Mouse (Mus musculus) megakaryocyte, embryonic 14.5 days (primary cell): ENCODE data around the gene Foxj2. TPM values are rescaled to one million over a fixed set of nuclear protein-coding genes. Genes with fewer than 3 reads are reported as not detected.
A peak's percentile ranks its signal among the peaks of the same experiment; 100 is the strongest.

Experiments
- H3K27me3 ChIP-seq: replicated peaks from 2 replicates; pipeline ENCODE3; 2012; ENCODE audit warnings: inconsistent platforms
- H3K36me3 ChIP-seq: replicated peaks from 2 replicates; pipeline ENCODE3; 2012; ENCODE audit warnings: low read length, inconsistent platforms, mixed read lengths
- H3K4me1 ChIP-seq: 2 replicates; pipeline ENCODE4 v1.6.1; 2012; ENCODE audit warnings: inconsistent platforms
- H3K4me3 ChIP-seq: replicated peaks from 2 replicates; pipeline ENCODE3; 2012; ENCODE audit warnings: moderate library complexity, mild to moderate bottlenecking, inconsistent platforms
- H3K9me3 ChIP-seq: 2 replicates; pipeline ENCODE4 v1.6.1; 2012; ENCODE audit warnings: inconsistent platforms
- FLI1 ChIP-seq: IDR thresholded peaks from 2 replicates; pipeline ENCODE4 v1.6.1; 2012; ENCODE audit warnings: low read length, inconsistent platforms, mixed read lengths
- GATA1 ChIP-seq: IDR thresholded peaks from 3 replicates; pipeline ENCODE4 v1.6.1; 2012; ENCODE audit warnings: mixed read lengths, low read length, inconsistent platforms, borderline replicate concordance
- polyA plus RNA-seq: library from polyadenylated mRNA; stranded (reverse); fragments of >175 nt; gene quantifications from 2 replicates; pipeline ENCODE4 v1.2.3, GENCODE M21; 2012; ENCODE audit warnings: low replicate concordance; ENCODE audit not compliant: insufficient read depth

The Foxj2 gene
- polyA plus RNA-seq, 1 experiment, result 7.7 TPM

- peaks cover 36% of the 10 kb centered on the region for H3K4me1 ChIP-seq
- TF ChIP-seq GATA1 (no peak), FLI1 (no peak)
- no peak overlapping the region for H3K4me3 ChIP-seq
- no peaks in the 10 kb centered on the region for H3K9me3 ChIP-seq
- peaks cover 21% of the 10 kb centered on the region for H3K36me3 ChIP-seq
- no peaks in the 10 kb centered on the region for H3K27me3 ChIP-seq
These were observed 53.1 kb downstream of the Foxj2 start for GRCm38 (mm10) chr6:122872800-122873199.

DNA sequence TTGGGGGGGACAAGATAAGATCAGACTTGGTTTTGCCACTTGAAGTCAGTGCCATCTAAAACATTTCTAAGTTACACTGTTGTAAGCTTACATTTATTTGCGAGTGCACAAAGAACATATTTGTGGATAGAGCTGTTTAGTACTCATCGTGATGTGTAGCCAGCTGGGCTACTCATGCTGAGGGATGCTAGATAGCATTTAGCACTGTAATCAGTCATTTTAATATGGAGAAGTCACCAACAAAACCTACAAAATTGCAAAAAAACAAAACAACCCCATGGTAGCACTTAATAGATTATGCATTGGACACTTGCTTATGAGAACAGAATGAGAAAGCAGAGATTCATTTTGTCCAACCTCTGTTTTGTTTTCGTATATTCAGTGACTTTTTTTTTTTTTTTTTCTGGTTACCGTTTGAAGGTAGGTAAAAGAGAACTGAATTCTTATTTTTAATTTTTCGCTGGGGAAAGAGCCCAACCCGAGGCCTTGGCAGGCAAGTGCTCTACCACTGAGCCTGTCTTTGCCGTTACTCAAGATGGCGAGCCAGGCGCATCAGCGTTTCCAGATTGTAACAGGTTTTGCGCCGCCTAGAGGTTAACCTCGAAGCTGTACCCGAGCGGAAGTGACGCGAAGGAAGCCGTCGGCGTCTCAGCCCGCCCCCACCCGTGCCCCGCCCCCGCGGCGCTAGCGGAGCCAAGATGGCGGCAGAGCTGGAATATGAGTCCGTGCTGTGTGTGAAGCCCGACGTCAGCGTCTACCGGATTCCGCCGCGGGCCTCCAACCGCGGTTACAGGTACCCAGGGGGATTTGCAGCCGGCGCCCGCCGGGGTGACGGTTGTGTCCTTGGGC lies 54.4 kb downstream of the Foxj2 start, which contains the start of gene Necap1:
Gene Necap1 (plus strand): TSS at position 604 of the 849 bp plus-strand sequence.
- no peak for TF ChIP-seq GATA1
- TF ChIP-seq FLI1, result no peak
- Histone ChIP-seq H3K9me3 (no peaks in the 10 kb centered on the region), H3K27me3 (no peaks in the 10 kb centered on the region), H3K4me3 (peak within 1 kb of the TSS; percentile 99), H3K4me1 (peaks cover 45% of the 10 kb centered on the region), H3K36me3 (peaks cover 34% of the 10 kb centered on the region)

- no peaks in the 10 kb centered on the region for H3K27me3 ChIP-seq
- H3K4me1 ChIP-seq, result peaks cover 47% of the 10 kb centered on the region
- H3K4me3 ChIP-seq, result peak overlapping the region; percentile 99
- H3K36me3 ChIP-seq, result peaks cover 42% of the 10 kb centered on the region
- H3K9me3 ChIP-seq, result no peaks in the 10 kb centered on the region
- no peak for TF ChIP-seq GATA1
- TF ChIP-seq FLI1, result no peak
These were observed 55.1 kb downstream of the Foxj2 start for GRCm38 (mm10) chr6:122874720-122875389.

GRCm38 (mm10) chr6:122879141-122879735 lies 59.5 kb downstream of the Foxj2 start:
- TF ChIP-seq FLI1 (no peak), GATA1 (no peak)
- peaks cover 33% of the 10 kb centered on the region for H3K4me1 ChIP-seq
- H3K9me3 ChIP-seq, result no peaks in the 10 kb centered on the region
- H3K36me3 ChIP-seq, result peaks cover 85% of the 10 kb centered on the region
- no peak overlapping the region for H3K4me3 ChIP-seq
- no peaks in the 10 kb centered on the region for H3K27me3 ChIP-seq

DNA sequence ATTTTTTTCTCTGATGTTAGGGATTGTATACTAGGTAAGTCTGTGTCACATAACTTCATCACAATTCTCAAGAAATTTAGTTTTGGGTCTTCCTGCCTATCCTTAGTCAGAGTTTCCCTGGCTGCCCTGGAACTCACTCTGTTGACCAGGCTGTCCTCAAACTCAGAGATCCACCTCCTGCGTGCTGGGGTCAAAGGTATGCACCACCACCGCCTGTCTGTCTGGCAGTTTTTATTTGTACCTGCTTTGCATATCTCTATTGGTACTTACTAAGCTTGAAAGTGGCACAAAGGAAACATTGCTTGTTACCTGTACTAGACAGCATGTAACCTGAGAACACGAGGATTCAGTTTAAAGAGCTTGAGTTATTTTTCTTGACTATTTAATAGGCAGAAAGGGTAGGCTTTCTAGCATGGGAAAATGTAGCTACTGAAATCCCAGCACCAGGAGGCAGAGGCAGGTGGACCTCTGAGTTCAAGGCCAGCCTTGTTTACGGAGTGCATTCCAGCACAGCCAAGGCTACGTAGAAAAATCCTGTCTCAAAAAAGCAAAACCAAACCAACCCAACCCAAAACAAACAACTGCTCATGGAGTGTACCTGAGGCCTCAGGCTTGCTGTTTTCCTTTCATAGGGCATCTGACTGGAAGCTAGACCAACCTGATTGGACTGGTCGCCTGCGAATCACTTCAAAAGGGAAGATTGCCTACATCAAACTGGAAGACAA lies 60.2 kb downstream of the Foxj2 start:
- no peaks in the 10 kb centered on the region for H3K9me3 ChIP-seq
- peaks cover 33% of the 10 kb centered on the region for H3K4me1 ChIP-seq
- no peak overlapping the region for H3K4me3 ChIP-seq
- no peaks in the 10 kb centered on the region for H3K27me3 ChIP-seq
- H3K36me3 ChIP-seq, result peaks cover 93% of the 10 kb centered on the region
- TF ChIP-seq GATA1 (no peak), FLI1 (no peak)

- peaks cover 100% of the 10 kb centered on the region for H3K36me3 ChIP-seq
These were observed 61.6 kb downstream of the Foxj2 start for GRCm38 (mm10) chr6:122881287-122881686.

DNA sequence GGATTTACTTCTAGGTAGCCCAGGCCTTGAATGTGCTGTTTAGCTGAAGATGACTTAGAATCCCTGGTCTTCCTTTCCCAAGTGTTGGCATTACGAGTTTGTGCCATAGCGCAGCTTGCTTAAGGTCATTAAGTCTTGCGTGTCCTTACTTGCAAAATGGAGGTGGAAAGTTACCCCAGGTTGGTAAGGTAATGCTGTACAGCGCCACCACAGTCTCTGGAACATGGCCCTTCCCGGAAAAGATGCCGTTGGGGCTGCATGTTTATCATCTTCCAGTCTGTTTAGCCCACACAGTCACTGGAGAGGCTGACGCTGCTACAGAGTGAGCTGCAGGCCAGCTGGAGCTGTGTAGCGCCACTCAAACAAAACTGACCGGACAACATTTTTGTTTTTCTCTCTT lies 63.9 kb downstream of the Foxj2 start:
- TF ChIP-seq GATA1 (no peak), FLI1 (no peak)
- peaks cover 8% of the 10 kb centered on the region for H3K4me1 ChIP-seq
- no peak overlapping the region for H3K4me3 ChIP-seq
- H3K36me3 ChIP-seq, result peaks cover 100% of the 10 kb centered on the region
- H3K27me3 ChIP-seq, result no peaks in the 10 kb centered on the region
- H3K9me3 ChIP-seq, result no peaks in the 10 kb centered on the region

More at GRCm38 (mm10) chr6:122881287-122881686, 61.6 kb downstream of the Foxj2 start:
- no peaks in the 10 kb centered on the region for H3K9me3 ChIP-seq
- peaks cover 20% of the 10 kb centered on the region for H3K4me1 ChIP-seq
- TF ChIP-seq FLI1 (no peak), GATA1 (no peak)
- no peak overlapping the region for H3K4me3 ChIP-seq
- no peaks in the 10 kb centered on the region for H3K27me3 ChIP-seq

DNA sequence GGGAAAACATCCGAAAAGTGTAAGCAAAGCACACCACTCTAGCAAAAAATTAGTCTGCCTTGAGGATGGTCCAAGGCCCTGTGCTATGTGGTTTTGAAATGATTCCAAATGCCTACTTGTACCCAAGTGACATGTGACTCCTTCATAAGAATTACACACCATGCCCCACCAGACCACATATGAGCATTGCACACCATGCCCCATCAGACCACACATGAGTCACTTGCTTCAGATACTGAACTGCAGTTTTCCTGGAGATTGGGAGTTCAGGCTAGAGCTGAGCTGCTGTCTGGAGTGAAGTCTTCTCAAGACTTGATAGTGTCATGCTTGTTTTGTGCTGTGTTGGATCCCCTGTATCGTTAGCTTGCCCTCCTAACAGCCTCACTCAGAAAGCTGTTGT lies 69.9 kb downstream of the Foxj2 start:
- Histone ChIP-seq H3K36me3 (peaks cover 75% of the 10 kb centered on the region), H3K27me3 (no peaks in the 10 kb centered on the region), H3K4me3 (no peak overlapping the region), H3K4me1 (no peaks in the 10 kb centered on the region; the same call in 1 of the 2 replicates), H3K9me3 (no peaks in the 10 kb centered on the region)
- no peak for TF ChIP-seq FLI1
- no peak for TF ChIP-seq GATA1

GRCm38 (mm10) chr6:122892442-122893049 lies 72.8 kb downstream of the Foxj2 start:
- peaks cover 59% of the 10 kb centered on the region for H3K36me3 ChIP-seq
- no peaks in the 10 kb centered on the region; the same call in 1 of the 2 replicates for H3K4me1 ChIP-seq
- no peaks in the 10 kb centered on the region for H3K27me3 ChIP-seq
- TF ChIP-seq FLI1 (no peak), GATA1 (no peak)
- H3K4me3 ChIP-seq, result no peak overlapping the region
- no peaks in the 10 kb centered on the region for H3K9me3 ChIP-seq

Other genes starting within 250 kb of the Foxj2 start
- gene Apobec1, start 217.5 kb upstream of the Foxj2 start, polyA plus RNA-seq, result 7.5 TPM in 1 of 2 replicates, not detected in the other
- gene Gdf3, start 209.8 kb upstream of the Foxj2 start, polyA plus RNA-seq, result 0.07 TPM in 1 of 2 replicates, not detected in the other
- gene Dppa3, start 193.5 kb upstream of the Foxj2 start, polyA plus RNA-seq, result not detected in 2 replicates
- not detected in 2 replicates for gene Nanog, start 112.4 kb upstream of the Foxj2 start, polyA plus RNA-seq
- gene Slc2a3, start 18.3 kb upstream of the Foxj2 start, polyA plus RNA-seq, result 188 and 291 TPM in 2 replicates
- gene C3ar1, start 36.2 kb downstream of the Foxj2 start, polyA plus RNA-seq, result 0.50 and 2.6 TPM in 2 replicates
- 8.9 and 9.7 TPM in 2 replicates for gene Necap1, start 54.6 kb downstream of the Foxj2 start, polyA plus RNA-seq
- 3.4 TPM in 1 of 2 replicates, not detected in the other for gene Clec4a1, start 101.9 kb downstream of the Foxj2 start, polyA plus RNA-seq
- 0.31 TPM in 1 of 2 replicates, not detected in the other for gene Clec4a3, start 132.6 kb downstream of the Foxj2 start, polyA plus RNA-seq
- gene Clec4a4, start 170.5 kb downstream of the Foxj2 start, polyA plus RNA-seq, result not detected in 2 replicates
- not detected in 2 replicates for gene Clec4b1, start 230.0 kb downstream of the Foxj2 start, polyA plus RNA-seq